Mouse (Mus musculus) lung, embryonic 15.5 days (tissue): ENCODE data around the gene Rwdd3. TPM values are rescaled to one million over a fixed set of nuclear protein-coding genes. Genes with fewer than 3 reads are reported as not detected.
A peak's percentile ranks its signal among the peaks of the same experiment; 100 is the strongest.

Source experiments
- ATAC-seq: fragments of 200-750 bp; cut with Nextera tagmentation; 2 replicates; pipeline ENCODE4 v1.8.0; 2017; ENCODE audit warnings: moderate number of reproducible peaks, borderline replicate concordance; ENCODE audit not compliant: low FRiP score, low TSS enrichment; ENCODE audit errors: extremely low read depth
- H3K27ac ChIP-seq: fragments of 300-500 bp; sonication (generic); 2 replicates; pipeline ENCODE4 v1.5.1; 2015; ENCODE audit warnings: moderate library complexity, mild to moderate bottlenecking, inconsistent platforms
- H3K27me3 ChIP-seq: fragments of 300-500 bp; sonication (generic); 2 replicates; pipeline ENCODE4 v1.6.1; 2015; ENCODE audit warnings: inconsistent platforms
- H3K36me3 ChIP-seq: fragments of 300-500 bp; sonication (generic); 2 replicates; pipeline ENCODE4 v1.6.1; 2015; ENCODE audit warnings: inconsistent platforms
- H3K4me1 ChIP-seq: fragments of 300-500 bp; sonication (generic); 2 replicates; pipeline ENCODE4 v1.6.1; 2015; ENCODE audit warnings: inconsistent platforms
- H3K4me2 ChIP-seq: fragments of 300-500 bp; sonication (generic); 2 replicates; pipeline ENCODE4 v1.6.1; 2015; ENCODE audit warnings: inconsistent platforms, mild to moderate bottlenecking, moderate library complexity
- H3K4me3 ChIP-seq: fragments of 300-500 bp; sonication (generic); 2 replicates; pipeline ENCODE4 v1.5.1; 2015; ENCODE audit warnings: mild to moderate bottlenecking, inconsistent platforms
- H3K9ac ChIP-seq: fragments of 300-500 bp; sonication (generic); 2 replicates; pipeline ENCODE4 v1.6.1; 2015; ENCODE audit warnings: inconsistent platforms
- H3K9me3 ChIP-seq: fragments of 300-500 bp; sonication (generic); 2 replicates; pipeline ENCODE4 v1.6.1; 2016; ENCODE audit warnings: inconsistent platforms
- WGBS: fragments of 180-500 bp; shearing (Covaris S2); methylation state at CpG from one replicate; pipeline ENCODE4 v1.1.7; 2015; 5-methylcytosine and 5-hydroxymethylcytosine counted together
- polyA plus RNA-seq: library from polyadenylated mRNA; unstranded; fragments of >200 nt; fragmentation: Nextera tagmentation; extraction: Ambion mirVana; gene quantifications from 2 replicates; pipeline ENCODE4 v1.2.1, GENCODE M21; 2015

Rwdd3 gene
- polyA plus RNA-seq: 3.4 and 3.7 TPM in 2 replicates

DNA sequence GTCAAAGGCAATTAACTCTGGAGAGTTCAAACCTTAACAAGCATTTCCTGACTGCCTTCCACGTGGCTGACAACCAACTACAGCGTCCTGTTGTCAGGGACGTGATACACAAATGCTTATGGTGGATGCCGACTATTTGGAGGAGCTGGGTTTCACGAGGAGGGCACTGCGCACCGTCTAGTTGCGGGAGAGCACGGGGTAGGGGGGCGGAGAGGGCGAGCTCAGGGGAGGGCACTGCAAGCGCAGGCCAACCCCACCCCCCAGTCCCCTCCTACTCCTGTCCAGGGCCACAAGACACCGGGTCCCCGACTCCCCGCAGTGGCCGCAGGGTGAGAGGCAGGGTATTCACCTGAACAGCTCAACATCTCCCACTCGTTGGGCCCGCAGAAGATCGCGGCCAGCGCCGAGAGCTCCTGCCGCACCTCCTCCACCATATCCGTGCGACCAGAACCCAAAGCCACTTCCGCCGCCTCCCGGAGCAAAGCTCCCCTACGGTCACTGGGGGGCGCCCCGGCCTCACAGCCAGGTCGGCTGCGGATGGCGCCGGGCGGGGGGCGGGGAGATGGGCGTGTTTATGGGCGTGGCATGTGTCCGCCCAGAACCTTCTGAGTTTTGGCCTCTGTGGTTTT lies at the start of gene Rwdd3:
Gene Rwdd3, minus strand, starts transcription at position 453 of the 629 bp plus-strand sequence.
- Histone ChIP-seq H3K9me3 (no peaks in the 10 kb centered on the region), H3K4me3 (peak within 1 kb of the TSS; percentile 63), H3K27me3 (0 out of 2 replicates have a peak, but pooled peaks cover 6% of the 10 kb centered on the region), H3K4me1 (peaks cover 9% of the 10 kb centered on the region), H3K36me3 (no peaks in the 10 kb centered on the region), H3K27ac (peak within 1 kb of the TSS; percentile 47), H3K4me2 (peak within 1 kb of the TSS; percentile 82), H3K9ac (peak within 1 kb of the TSS; percentile 61)
- ATAC-seq: peak; percentile 95
- 1% methylated on average over 35 of the region's 40 CpGs for WGBS

DNA sequence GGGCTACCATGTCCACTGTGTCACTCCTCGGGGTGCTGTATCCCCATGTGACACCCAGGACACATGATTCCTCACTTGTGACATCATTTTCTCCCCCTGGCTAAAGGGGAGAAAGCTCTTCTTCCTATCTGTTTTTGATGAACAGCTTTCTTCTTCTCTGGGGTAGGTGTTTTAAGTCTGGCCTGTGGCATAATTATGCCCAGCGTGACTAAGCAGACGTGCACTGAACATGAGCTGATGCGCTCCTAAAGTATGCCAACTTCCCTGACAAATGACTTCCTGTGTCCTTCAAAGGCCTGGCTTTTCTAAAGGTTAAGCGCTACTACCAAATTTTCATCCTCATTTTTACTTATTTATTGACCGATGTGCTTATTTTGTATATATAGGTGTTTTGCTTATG lies 45.5 kb upstream of the Rwdd3 start:
- whole genome bisulfite sequencing: 78% methylated on average over 6 of the region's 6 CpGs
- Histone ChIP-seq H3K36me3 (no peaks in the 10 kb centered on the region), H3K9me3 (no peaks in the 10 kb centered on the region), H3K27me3 (no peaks in the 10 kb centered on the region), H3K27ac (no peak overlapping the region), H3K4me1 (no peaks in the 10 kb centered on the region), H3K4me3 (no peak overlapping the region), H3K9ac (no peak overlapping the region), H3K4me2 (no peak overlapping the region)
- ATAC-seq: no peak

DNA sequence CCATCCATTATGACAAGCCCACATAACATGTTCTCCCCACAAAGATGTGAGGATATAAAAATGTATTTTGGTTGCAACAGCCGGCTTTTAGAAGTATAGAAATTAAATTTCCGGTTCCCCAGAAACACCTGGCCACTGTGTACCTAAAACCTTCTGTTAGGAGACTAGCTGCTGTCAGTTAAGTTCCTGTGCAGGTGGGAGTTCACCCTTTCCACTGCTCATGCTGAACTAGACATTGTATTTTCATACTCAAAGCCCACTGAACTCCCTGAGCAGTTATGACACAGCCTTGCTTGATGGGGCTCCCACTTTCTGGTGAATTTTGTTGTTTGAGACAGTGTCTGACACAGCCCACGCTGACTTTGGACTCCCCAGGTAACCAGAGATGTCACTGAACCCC lies 42.0 kb upstream of the Rwdd3 start:
- no peaks in the 10 kb centered on the region for H3K36me3 ChIP-seq
- WGBS: 66% methylated on average over 3 of the region's 3 CpGs
- no peaks in the 10 kb centered on the region for H3K9me3 ChIP-seq
- no peaks in the 10 kb centered on the region for H3K27me3 ChIP-seq
- no peak for ATAC-seq
- no peaks in the 10 kb centered on the region for H3K4me1 ChIP-seq
- no peak overlapping the region for H3K27ac ChIP-seq
- H3K4me3 ChIP-seq: no peak overlapping the region
- H3K9ac ChIP-seq: no peak overlapping the region
- no peak overlapping the region for H3K4me2 ChIP-seq

DNA sequence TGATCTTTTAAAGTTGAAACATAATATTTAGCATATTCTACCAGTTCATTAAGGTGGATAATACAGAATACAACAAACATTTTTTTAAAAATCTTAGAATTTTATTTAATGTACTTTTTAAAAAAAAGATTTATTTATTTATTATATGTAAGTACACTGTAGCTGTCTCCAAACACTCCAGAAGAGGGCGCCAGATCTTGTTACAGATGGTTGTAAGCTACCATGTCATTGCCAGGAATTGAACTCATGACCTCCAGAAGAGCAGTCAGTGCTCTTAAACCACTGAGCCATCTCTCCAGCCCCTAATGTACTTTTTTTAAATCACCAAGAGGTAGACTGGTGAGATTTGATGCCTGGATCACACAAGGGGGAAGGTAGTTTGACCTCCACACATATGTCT lies 40.7 kb upstream of the Rwdd3 start:
- Histone ChIP-seq H3K4me2 (no peak overlapping the region), H3K4me1 (no peaks in the 10 kb centered on the region), H3K27ac (no peak overlapping the region), H3K9me3 (no peaks in the 10 kb centered on the region), H3K36me3 (no peaks in the 10 kb centered on the region), H3K27me3 (no peaks in the 10 kb centered on the region), H3K4me3 (no peak overlapping the region), H3K9ac (no peak overlapping the region)
- ATAC-seq: no peak
- WGBS: 38% methylated on average over 1 of the region's 1 CpGs

DNA sequence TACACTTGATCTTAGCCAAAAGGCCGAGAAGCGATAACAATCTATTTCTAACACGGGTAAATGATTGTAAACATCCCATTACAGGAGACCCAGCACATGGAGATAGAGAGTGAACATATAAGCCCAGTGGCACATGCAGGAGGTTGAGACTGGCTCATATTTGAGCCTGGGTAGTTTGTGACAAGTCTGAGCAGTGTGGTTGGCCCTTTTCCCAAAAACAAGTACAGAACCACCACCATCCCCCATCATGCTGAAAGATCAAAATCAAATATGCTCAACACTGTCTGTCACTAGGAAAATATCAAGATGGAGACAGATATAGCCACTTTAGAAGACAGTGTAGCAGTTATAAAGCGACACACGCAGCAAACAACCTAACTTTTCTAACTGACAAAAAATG lies 37.5 kb upstream of the Rwdd3 start:
- no peaks in the 10 kb centered on the region for H3K4me1 ChIP-seq
- no peak overlapping the region for H3K4me3 ChIP-seq
- no peaks in the 10 kb centered on the region for H3K9me3 ChIP-seq
- H3K36me3 ChIP-seq: no peaks in the 10 kb centered on the region
- no peak overlapping the region for H3K27ac ChIP-seq
- ATAC-seq: no peak
- no peak overlapping the region for H3K9ac ChIP-seq
- no peak overlapping the region for H3K4me2 ChIP-seq
- H3K27me3 ChIP-seq: no peaks in the 10 kb centered on the region
- 82% methylated on average over 5 of the region's 5 CpGs for WGBS

DNA sequence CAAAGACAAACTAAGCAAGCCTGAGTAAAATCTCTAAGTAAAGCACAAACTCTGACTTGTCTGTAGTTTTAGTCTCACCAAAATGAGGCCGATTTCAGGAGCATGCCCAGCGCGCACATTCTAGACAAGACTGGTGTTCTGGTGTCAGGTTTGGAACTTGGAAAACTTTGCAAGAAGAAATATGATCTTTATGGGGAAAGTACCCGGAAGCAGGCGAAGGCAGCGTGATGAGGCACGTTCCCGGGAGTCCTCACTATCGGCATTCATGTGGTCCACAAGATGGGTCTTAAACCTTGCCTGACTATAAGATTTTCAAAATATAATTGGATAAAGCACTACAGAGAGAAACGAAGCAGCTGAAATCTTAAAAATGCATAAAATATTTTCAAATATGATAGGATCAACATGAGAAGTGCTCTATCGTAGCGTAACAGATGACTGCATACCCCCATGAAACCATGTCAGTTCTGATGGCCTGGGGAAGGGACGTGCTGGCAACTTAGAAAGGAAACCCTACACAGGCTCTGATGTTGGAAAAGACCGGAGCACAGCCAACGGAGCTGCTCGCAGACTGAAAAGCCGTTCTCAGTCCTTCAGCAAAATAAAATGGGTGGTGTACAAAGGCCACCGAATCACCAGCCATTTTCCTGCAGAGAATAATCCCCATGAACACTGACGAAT lies 34.8 kb upstream of the Rwdd3 start:
- no peaks in the 10 kb centered on the region for H3K27me3 ChIP-seq
- no peak overlapping the region for H3K27ac ChIP-seq
- no peaks in the 10 kb centered on the region for H3K9me3 ChIP-seq
- WGBS: 86% methylated on average over 19 of the region's 19 CpGs
- no peak overlapping the region for H3K4me2 ChIP-seq
- no peak for ATAC-seq
- no peaks in the 10 kb centered on the region for H3K4me1 ChIP-seq
- no peaks in the 10 kb centered on the region for H3K36me3 ChIP-seq
- no peak overlapping the region for H3K9ac ChIP-seq
- no peak overlapping the region for H3K4me3 ChIP-seq

DNA sequence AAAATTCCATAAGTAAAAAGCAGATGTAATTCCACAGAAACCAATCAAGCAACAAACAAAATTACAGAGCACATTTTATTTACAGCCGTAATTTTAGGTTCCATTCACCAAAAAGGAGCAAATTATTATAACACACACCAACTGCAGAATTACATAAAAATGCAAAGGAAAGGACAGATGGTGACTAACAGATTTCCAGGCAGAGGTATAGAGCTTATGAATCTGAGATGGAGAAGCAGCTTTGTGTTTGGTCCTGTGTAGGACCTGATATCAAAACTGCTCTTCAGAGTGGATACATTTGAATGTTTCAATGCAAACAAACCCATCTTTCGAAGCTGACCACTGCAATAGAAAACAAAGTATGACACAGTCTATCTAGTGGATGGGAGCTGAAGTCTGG lies 31.1 kb upstream of the Rwdd3 start:
- H3K4me1 ChIP-seq: no peaks in the 10 kb centered on the region
- 75% methylated on average over 2 of the region's 2 CpGs for WGBS
- no peak overlapping the region for H3K4me2 ChIP-seq
- no peak overlapping the region for H3K9ac ChIP-seq
- no peak for ATAC-seq
- no peak overlapping the region for H3K27ac ChIP-seq
- no peaks in the 10 kb centered on the region for H3K27me3 ChIP-seq
- H3K9me3 ChIP-seq: no peaks in the 10 kb centered on the region
- no peak overlapping the region for H3K4me3 ChIP-seq
- no peaks in the 10 kb centered on the region for H3K36me3 ChIP-seq

DNA sequence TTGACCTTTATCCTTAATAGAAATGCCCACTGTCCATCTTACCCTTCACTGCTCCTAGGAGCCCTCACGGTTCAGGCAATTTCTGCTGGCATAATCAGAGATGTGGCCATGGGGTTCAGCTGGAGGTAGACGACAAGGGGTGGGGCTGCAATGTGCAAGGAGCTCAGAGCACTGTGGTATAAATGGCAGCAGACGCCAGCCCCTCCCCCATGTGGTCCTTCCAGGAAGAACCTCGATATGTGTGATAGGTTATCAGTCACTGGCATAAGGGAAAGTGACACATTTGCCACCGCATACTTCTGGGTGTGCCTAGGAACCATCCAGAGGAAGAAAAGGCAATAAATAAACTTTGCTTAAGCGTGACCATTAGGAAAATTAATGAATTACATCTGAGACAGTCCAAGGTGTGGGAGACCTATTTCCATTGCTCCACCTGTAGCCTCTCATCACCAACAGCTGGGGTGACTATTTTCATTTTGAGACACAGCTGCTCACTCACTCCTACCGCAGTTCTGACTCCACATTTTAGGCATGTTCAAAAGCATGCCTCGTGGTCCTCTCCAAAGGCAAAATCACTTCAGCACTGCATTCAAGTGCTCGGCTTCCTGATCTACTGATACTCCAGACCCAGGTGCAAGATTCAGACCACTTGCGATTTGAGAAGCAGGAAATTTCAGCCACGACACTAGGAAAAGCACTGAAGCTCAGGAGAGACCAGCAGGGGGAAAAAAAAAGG lies 29.7 kb upstream of the Rwdd3 start:
- H3K9me3 ChIP-seq: no peaks in the 10 kb centered on the region
- no peaks in the 10 kb centered on the region for H3K27me3 ChIP-seq
- no peak overlapping the region for H3K9ac ChIP-seq
- ATAC-seq: peak; percentile 64; the same call in 1 of the 2 replicates
- no peak overlapping the region for H3K27ac ChIP-seq
- WGBS: 35% methylated on average over 11 of the region's 11 CpGs
- H3K4me2 ChIP-seq: no peak overlapping the region
- H3K36me3 ChIP-seq: no peaks in the 10 kb centered on the region
- H3K4me3 ChIP-seq: no peak overlapping the region
- no peaks in the 10 kb centered on the region for H3K4me1 ChIP-seq

DNA sequence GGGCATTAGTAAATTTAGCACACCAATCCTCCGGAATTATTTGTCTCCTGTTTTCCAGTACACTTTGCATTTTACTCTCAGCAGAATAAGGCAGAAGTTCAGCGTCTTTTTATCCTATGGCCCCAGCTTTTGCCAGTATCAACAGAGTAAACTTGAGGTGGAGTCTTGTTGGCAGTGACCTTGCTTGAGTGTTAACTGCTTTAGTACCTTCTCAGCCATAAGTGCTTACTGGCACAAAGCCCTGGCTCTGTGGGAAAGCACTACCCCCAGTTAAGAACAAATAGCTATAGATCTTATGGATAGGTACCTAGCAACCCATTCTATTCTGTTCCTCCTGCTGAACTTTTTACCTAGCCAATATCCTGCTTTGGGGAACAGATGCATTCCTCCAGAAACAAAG lies 17.7 kb upstream of the Rwdd3 start:
- Histone ChIP-seq H3K36me3 (no peaks in the 10 kb centered on the region), H3K9me3 (no peaks in the 10 kb centered on the region), H3K4me3 (no peak overlapping the region), H3K4me1 (peaks cover 11% of the 10 kb centered on the region; the same call in 1 of the 2 replicates), H3K27ac (no peak overlapping the region), H3K4me2 (no peak overlapping the region), H3K9ac (no peak overlapping the region), H3K27me3 (peaks cover 3% of the 10 kb centered on the region; the same call in 1 of the 2 replicates)
- no peak for ATAC-seq
- WGBS: 77% methylated on average over 2 of the region's 2 CpGs

DNA sequence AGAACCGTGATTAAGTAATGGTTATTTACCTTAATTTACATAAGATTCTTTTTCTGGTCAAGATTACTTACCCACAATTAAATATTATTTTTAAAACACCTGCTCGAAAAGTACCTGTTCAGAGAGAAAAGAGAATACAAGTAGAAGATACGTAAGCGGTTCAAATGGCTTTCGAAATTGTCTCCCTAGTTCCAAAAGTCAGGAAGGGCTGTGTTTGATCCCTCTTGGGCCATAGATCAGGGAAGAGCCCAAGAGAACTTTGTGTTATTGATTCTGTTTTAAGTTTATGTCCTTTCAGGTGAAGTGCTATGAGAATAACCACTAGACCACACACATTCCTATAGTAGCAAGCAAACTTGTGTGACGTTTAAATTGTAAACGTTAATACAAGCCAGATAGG lies 16.0 kb upstream of the Rwdd3 start:
- no peaks in the 10 kb centered on the region for H3K9me3 ChIP-seq
- no peak for ATAC-seq
- no peak overlapping the region for H3K9ac ChIP-seq
- no peak overlapping the region for H3K27ac ChIP-seq
- WGBS: 62% methylated on average over 7 of the region's 7 CpGs
- peaks cover 14% of the 10 kb centered on the region; the same call in 1 of the 2 replicates for H3K4me1 ChIP-seq
- H3K4me3 ChIP-seq: no peak overlapping the region
- H3K4me2 ChIP-seq: no peak overlapping the region
- no peaks in the 10 kb centered on the region for H3K36me3 ChIP-seq
- no peaks in the 10 kb centered on the region; the same call in 1 of the 2 replicates for H3K27me3 ChIP-seq

DNA sequence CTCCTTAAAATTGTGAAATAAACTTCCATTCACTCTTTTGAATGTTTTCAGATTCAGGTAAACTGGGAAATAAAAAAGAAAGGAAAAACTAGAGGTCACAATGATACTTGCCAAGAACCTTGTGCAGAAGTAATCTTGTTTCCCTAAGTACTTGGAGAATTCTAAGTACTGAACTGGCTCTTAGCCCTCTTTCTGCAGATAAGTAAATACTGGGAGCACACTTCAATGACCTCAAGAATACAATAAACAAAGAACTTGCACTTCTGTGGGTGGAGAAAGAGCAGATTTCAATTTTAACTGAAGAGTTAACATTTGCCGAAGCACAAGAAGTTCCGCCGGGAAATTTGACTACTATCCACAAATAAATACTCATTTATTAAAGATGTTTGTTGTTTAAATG lies 15.4 kb upstream of the Rwdd3 start:
- Histone ChIP-seq H3K9me3 (no peaks in the 10 kb centered on the region), H3K36me3 (no peaks in the 10 kb centered on the region), H3K27me3 (no peaks in the 10 kb centered on the region; the same call in 1 of the 2 replicates), H3K9ac (no peak overlapping the region), H3K4me3 (no peak overlapping the region), H3K27ac (no peak overlapping the region), H3K4me2 (no peak overlapping the region), H3K4me1 (peaks cover 14% of the 10 kb centered on the region; the same call in 1 of the 2 replicates)
- WGBS: 29% methylated on average over 3 of the region's 3 CpGs
- ATAC-seq: peak; percentile 35; the same call in 1 of the 2 replicates

DNA sequence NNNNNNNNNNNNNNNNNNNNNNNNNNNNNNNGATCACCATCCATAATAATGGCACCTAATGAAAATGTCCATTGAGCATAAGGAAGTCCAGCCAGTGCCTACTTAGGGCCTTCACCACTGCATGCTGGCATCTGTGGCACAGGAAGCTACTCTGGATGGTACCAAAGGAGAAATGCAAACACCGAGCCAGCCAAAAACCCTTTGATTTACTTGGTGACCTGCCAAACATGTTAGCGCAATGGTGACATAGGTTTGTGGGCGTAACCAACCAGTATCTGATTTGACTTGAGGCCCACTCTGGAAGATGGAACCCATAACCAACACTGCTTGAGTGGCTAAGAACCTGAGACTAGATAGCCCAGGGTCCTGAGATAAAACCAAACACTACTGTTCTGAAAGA lies 13.7 kb upstream of the Rwdd3 start:
- H3K36me3 ChIP-seq: no peaks in the 10 kb centered on the region
- H3K27me3 ChIP-seq: no peaks in the 10 kb centered on the region
- H3K9me3 ChIP-seq: no peaks in the 10 kb centered on the region
- H3K4me2 ChIP-seq: no peak overlapping the region
- H3K4me1 ChIP-seq: peaks cover 14% of the 10 kb centered on the region; the same call in 1 of the 2 replicates
- 81% methylated on average over 3 of the region's 3 CpGs for WGBS
- no peak overlapping the region for H3K9ac ChIP-seq
- no peak overlapping the region for H3K27ac ChIP-seq
- H3K4me3 ChIP-seq: no peak overlapping the region
- no peak for ATAC-seq
